Mouse (Mus musculus) heart, adult 18-20 months (tissue): Measurements from ENCODE around the gene Fam178b. TPM values are rescaled to one million over a fixed set of nuclear protein-coding genes. Genes with fewer than 3 reads are reported as not detected.
"Not testable (repeated sequence)": the region's sequence is repeated elsewhere in the genome, so short reads cannot be mapped to it uniquely, and the experiment has no call there.

Source experiments
- DNase-seq, 2 experiments: peaks; one replicate each; pipeline ENCODE4 v3.0.0; 2021 to 2022; ENCODE audit warnings: mixed read lengths in 1 of 2
- total RNA-seq, 2 experiments: library from RNA; stranded (reverse); gene quantifications; 2 replicates each; pipeline ENCODE4 v1.2.3; 2021

Fam178b gene
- total RNA-seq, 2 experiments from 2014 or later: 0.42 TPM; not detected in 1

DNA sequence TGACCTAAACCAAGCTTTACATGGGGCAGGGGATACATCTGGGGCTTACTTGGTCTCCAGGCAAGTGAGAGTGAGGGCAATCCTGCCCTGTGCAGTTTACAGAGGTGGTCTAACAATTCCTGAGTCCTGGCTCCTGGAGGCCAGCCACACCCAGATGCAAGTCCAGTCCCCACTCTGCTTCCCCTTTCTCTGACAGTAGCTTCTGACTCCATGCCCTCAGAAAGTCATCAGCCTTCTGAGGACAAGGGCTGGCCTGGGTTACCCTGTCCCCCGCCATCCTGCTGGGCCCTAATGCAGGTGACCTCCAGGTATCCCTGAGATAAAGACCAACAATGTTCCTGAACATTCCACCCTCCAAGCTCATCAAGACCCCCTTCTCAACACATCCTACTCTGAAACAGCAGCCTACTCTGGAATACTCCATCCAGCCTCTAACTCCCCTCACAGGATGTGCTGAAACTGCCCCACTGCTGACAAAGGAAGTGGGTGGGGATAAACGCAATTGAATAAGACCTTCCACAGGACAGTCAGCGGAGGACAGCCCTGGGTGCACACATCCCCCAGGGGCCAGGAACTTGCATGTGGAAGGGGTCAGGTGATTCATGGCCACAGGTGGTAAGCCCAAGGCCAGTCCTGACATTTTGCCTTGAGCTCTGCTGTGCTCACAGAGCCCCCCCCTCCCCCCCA is 52.8 kb downstream of the Fam178b start:
- no peak for DNase-seq

DNA sequence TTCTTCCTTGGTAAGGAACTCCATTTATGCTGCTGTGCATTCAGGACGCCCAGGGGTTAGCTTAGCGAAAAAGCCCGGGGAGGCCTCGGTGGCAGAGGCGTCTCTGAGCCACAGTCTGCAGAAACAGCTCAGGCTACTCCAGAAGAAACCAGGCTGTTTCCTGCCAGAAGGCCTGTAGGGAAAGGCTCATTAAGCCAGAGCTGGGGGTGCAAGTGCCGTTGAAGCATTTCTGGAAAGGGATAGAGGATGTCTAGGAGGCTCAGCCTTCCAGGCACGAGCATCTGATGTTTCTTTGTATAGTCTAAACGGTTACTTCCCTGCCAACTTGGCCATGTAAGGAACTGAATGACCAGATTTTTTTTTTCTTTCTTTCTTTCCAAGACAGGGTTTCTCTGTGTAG is 54.4 kb downstream of the Fam178b start:
- no peak for DNase-seq

DNA sequence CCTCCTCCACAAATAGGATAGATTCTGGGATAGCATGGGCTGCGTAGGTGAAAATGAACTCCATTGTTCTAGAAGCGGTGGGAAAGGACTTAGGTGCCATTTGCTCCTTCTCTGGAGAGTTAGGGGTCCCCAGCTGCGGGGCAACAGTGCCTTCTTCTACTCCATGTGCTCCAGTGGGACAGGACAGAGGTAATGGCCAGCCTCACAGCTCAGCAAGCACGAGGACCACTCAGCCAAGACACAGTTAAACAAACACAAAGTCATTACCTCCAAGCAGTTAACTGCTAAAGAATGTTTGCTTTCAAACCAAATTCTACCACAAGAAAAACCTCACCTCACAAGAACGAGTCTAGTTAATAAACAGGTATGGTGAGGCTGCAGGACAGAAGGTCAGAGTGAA is 57.5 kb downstream of the Fam178b start:
- DNase-seq: no peak

DNA sequence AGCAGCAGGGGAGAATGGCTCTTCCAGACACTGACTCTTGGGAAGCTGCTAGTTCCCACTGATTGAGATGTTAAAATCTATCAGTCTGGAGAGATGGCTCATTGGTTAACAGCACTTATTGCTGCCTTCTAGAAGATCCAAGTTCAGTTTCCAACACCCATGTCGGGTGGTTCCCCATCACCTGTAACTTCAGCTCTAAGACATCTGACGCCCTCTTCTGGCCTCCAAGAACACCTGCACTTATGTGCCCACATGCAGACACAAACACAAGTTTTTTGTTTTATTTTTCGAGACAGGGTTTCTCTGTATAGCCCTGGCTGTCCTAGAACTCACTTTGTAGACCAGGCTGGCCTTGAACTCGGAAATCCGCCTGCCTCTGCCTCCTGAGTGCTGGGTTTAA is 67.0 kb downstream of the Fam178b start:
- not testable (repeated sequence) for DNase-seq

DNA sequence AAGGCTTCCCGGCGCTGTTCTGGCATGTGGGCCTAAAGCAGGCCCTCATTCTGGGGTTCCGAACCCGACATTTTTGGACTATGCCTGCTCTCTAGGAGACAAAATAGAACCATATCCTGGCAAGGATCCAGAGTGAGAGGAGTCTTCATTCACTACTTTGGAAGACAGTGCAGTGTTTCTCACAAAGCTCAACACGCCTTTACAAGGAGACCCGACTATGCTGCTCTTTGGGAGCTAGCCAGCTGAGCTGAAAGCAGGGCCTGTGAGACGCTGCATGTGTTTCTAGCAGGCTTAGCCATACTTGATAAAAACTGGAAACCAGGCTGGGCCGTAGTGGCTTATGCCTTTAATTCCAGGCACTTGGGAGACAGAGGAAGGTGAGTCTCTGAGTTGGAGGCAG is 67.8 kb downstream of the Fam178b start:
- DNase-seq: no peak

DNA sequence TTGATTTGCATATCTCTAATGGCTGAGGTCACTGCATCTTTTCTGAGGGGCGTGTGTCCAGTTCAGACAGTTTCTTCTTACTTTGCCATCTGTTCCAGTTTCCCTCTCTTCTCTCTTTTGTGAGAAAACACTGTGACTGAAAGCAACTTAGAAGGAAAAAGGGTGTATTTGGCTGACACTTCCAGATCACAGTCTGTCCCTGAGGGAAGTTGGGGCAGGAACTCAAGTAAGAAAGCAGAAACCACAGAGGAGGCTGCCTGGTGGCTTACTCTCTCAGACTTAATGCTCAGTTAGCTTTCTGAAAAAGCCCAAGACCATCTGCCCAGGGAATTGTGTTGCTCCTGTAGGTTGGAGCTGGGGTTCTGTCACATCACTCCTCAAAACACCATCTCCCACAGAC is 68.4 kb downstream of the Fam178b start:
- DNase-seq: no peak

DNA sequence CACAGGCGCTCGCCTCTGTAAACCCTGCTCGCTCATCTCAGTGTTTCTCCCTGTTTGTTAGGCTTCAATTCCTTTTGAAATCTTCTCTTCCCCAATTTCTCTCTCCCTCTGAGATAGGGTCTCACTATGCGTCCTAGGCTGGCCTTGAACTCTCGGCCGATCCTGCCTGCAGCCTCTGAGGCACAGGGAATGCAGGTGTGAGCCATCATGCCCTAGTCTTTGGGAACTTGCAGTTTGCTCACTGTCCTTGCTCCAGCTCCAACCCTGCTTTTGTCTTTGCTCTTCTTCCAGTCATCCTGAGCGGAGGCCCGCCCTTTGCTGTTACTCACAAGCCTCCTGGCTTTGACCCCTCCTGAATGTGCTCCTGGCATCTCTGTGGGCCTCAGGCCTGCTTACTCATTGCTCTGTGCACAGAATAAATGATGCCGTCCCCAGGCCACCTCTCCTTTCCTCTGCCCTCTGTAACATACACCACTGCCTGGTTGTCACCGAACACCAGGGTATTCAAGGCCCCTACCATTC is 69.5 kb downstream of the Fam178b start:
- no peak for DNase-seq

DNA sequence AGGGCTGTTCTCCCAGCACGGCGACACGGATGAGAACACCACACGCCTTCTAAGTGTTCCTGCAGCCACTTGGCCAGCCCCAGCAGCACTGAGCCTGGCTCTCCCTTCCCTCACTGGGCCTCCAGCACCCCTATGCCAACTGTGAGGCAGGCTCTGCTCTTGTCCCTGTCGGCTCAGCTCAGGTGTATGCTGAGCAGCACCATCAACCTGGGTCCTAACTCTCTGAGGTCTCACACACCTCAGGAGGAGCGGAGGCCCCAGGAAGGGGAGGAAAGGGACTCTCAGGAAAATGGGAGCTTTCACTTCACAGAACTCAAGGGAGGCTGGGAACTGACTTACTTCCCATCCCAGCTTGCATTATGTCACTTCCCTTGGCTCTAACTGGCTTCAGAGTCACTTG is 70.6 kb downstream of the Fam178b start:
- DNase-seq: peak; percentile 60 to 61

DNA sequence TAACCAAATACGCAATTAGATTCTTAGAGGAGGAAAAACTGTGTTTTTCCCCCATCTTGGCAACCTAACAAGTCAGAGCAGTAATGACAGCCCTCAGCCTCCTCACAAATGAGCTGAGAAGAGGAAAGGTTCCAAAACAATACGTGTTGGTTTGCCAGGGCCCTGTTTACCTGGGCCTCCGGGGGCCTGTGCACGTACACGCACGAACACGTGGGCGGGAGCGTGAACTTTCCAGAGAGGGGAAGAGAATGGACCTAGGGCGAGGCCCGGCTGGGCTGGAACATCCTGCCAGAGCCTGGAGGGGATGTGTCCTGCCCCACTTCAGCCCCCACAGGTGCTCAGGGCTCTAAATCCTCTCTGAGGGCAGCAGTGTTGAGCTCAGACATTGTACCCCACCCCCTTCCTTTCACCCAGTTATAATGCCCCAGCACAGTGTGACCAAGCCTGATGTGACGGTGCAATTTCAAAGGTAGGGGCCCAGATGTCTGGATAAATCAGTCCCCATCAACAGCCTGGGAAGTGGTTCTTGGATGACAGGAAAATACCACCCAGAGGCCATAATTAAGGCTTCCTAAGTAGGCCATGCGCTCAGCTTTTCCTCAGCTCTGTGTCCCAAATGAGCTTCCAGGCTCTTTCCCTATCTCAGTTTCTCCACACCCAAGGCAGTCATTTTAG is 71.4 kb downstream of the Fam178b start:
- peak; percentile 58 to 80 for DNase-seq

DNA sequence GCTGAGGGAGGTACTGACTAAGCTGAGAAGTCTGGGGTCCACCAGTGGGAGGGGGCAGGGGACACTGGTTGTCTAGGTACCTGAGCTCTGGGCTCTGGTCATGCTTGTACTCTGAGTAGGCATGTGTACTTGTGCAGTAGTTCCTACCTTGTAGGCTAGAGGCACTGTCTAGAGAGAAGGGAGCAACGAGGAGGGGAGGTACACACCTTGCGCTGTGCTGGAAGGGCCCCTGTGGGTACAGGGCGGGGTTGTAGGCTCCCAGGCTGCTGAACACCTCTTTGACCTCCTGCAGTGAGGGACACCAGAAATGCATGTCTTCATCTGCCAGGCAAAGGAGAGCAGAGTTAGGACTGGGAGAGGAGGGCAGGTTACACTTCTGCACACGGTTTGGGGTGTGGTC is 74.8 kb downstream of the Fam178b start:
- no peak for DNase-seq

DNA sequence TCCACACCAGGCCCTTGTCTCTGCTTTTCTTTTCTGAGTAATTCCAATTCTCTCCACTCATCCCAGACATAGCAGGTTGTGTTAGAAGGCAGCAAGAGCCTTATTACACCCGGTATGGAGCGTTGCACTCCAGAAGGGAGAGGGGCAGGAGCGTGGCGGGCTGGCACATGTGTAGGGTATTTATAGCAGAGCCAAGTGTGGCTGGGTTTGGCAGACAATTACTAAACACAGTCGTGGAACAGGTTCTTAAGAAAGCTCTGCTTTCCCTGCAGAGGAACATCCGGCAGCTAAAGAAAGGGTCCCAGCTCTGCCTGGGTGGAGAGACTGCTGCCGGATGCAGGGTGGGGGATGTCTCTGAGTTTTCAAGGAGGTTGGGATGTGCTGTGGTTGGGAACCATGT is 76.0 kb downstream of the Fam178b start:
- DNase-seq: peak in 1 of 2 experiments; percentile 40

DNA sequence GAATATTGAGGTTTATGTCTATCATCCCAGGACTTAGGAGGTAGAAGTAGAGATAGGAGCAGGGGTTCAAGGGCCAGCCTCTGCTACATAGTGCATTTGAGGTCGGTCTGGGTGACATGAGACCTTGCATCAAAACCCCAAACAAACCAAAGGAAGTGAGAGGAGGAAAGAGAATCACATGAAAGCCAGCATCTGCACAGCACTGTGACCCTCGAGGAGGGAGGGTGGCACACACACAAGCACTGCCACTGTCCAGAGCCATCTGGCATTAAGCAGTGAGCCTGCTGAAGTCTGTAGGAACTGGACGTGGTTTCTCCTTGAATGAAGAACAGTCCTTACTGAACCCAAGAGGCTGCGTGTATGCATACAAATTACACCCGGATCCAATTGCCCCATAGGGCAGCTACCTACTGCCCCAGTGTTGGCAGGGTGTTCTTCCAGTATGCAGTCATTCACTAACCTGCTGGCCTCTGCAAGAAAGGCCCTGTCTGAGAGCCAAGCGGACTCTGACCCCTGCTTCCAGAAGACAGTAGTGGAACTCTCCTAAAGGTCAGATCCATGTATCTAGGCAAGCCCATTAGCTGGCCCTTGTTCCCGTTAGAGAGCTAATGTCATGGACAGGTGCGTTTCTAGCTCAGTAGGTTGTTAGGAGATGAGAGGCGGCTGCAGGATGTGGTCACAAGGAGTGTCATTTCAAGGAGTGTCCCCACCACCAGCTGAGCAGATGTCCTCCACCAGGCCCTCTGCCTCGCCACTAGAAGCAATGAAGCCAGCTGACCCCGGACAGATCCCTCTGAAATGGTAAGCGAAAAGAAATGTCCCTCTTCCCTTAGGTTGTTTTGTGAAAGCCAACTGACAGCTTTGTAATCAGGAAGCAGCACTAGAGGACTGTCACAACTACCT is 78.5 kb downstream of the Fam178b start:
- no peak for DNase-seq

DNA sequence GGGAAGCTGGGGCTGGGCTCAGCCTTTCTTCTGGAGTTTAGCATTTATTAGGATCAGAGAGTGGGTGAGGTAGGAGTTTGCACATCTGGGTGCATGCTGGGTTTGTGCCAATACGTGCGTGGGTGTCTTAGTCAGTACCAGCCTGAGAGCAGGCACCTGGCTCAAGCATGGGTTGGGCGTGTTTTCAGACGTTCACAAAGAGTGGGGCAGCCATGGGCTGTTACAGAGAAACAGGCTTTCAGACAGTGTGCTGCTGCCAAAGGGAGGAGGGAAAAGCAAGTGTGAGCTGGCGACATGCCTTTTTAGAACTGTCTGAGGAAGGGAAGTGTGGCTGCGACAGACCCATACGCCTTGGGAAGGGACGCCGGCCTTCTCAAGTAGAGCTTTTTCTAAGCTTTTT is 79.6 kb downstream of the Fam178b start:
- peak; percentile 74 to 79 for DNase-seq

DNA sequence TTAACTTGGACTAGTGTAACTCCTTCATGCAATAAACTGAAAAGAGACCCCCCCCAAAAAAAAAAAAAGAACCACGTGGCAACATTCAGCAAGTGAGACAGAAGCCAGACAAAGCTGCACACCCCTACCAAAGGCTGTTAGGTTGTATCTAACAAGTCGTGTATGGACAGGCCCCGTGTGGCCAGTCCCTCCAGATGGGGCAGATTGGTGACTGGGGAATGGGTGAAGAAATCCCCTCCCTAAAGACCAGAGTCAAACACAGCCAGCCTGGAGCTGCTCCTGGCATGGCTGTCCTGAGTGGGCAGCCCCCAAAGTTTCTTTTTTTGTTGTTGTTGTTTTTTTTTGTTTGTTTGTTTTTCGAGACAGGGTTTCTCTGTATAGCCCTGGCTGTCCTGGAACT is 80.7 kb downstream of the Fam178b start:
- DNase-seq: no peak

DNA sequence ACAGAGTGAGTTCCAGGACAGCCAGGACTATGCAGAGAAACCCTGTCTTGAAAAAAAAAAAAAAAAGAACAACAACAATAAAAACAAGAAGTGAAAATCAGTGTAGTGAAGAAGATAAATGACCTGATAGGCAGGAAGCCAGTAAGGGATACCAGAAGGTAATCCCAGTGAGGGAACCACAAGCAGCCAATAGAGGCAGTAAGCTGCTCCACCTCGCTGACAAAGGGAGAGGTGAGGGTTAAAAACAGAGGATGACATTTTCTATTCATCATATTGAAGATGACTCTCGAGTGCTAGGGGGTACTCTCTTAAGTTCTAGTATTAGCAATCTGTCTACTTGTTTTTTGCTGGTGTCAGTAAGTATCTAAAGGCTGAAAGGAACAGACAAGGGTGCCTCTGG is 84.6 kb downstream of the Fam178b start:
- DNase-seq: no peak

DNA sequence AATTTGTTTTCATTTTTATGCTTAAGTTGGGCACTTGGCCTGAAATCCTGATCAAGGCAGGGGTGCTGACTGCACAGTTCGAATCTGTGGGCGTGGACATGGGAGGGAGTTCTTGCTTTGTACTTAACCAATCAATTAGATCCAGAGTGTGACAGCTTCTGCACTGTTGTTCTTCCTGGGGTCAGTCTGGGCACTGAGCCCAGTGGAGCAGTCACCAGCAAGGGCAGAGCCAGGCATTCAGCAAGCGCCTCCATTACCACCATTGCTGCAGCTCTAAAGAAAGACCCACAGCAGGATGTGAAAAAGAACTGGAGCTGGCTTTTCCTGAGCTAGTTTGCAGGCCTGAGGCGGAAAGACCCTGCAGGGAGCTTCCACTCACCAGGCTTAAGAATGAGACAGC is 86.9 kb downstream of the Fam178b start:
- peak; percentile 40 to 62 for DNase-seq

DNA sequence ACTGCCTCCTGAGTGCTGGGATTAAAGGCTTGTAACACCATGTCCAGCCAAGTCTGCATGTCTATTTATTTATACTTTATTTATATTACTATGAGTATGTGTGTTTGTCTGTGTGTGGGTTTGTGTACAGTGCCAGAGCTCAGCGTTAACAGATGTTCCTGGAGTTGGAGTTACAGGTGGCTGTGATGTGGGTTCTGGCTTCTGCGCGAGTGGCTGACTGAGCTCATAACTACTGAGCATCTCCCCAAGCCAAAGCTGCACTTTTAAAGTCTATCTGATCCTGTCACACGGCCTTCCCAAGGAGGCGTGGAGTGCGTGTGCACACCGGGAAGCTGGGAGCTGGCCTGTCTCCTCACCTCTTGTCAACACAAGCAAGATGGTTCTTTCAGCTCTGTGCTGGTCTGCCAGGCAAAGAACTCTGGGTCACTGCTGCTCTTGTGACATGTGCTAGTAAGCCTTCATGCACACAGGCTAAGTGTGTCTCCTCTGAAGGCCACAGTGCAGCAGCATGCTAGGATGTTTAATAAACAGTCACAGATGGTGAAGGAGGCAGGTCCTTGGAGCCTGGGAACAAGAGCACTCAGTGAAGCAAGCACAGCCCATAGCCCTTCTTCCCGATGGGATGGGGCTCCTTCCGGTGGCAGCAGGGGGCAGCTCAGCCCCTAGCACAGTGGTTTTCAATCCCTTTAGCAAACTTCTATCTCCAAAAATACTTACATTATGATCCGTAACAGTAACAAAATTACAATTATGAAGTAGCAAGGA is 87.6 kb downstream of the Fam178b start:
- DNase-seq: no peak

DNA sequence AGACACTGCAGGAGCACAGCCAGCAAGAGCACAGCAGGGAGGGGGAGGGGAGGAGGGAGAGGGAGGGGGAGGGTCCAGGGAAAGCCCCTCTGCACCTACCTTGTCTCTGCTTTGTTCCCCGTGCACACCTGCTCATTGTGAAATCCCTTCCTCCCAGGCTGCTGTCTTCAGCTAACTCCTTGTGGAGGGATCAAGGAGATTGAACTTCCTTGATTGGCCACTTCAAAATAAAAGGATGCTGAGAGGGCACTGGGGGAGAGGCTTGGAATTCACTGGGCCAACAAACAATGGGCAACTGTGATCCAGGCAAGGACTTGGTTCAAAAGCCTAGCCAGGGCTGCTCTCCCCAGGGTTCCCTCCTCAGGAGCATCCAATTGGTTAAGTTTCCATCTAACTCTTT is 89.9 kb downstream of the Fam178b start:
- no peak for DNase-seq

DNA sequence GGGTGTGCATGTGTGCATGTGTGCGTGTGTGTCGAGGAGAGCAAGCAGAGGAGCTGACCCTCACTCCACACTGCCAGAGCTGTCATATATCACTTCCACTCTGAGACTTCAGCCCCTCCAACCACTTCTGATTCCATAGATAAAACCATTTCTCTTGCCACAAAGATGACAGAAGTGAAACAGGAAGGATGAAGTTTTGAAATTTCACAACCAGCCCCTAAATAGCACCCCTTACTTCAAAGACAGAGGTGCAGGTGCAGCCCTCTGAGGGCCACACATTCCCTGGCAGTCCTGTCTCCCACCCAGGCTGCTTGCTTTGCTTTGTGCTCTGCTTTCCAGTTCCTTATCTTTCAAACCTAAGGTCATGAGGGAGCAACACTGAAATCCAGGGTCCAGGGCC is 91.6 kb downstream of the Fam178b start:
- DNase-seq: no peak

DNA sequence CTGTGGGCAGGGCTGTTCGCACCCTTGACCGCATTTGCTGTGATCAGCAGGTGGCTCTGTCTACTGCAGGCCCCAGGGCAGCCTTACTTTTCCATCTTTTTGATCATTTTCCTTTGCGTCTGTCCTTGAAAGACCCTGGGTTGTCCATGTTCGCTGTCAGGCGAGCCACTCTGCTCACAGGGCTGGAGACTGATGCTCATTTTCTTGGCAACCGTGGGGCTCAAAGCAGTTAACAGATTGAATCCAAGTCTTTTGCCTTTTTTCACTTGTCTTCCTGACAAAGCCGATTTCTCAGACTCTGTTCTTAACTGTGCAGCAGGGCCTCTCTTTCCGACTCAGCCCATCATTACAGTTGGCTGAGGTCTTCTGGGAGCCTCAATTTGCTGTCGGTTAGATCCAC is 92.3 kb downstream of the Fam178b start:
- DNase-seq: no peak

DNA sequence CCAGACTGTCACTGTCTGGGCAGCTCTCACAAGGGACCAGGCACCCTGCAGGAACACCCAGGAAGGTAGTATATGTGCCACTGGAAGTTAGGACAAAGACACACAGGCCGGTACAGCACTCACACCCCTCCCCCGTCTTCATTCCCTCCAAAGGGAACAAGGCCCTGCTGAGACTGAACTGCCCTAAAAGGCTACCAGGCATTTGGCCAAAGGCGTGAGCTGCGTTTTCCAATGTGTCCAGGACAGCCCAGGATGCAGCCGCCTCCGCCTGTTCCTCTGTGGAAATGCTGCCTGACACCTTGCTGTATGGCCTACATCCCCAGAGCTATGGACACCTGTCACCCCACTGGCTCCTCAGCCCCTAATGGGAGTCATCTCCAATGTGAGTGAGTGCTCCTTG is 93.5 kb downstream of the Fam178b start:
- DNase-seq: peak; percentile 86 to 92
